11 mouse cellular contexts compared by ENCODE assay signal in genomic region chr1:132125249-132125648, GRCm38 (mm10). TPM values are rescaled to one million over a fixed set of nuclear protein-coding genes. Genes with fewer than 3 reads are reported as not detected.
DNase-seq lines count a peak whose midpoint lies in the region; ATAC-seq and TF ChIP-seq lines count a peak whose summit lies in the region.
"Had no signal": no experiment of that assay in that cellular context is flagged by ENCODE, and none has a peak within 500 bp of the region (broad histone marks: within the 10 kb centered on the region; RNA-seq: fewer than 3 reads in every experiment).

No protein-coding gene starts in this region.

- 0 out of 2 replicates have a peak, but pooled peaks cover 2% of the 10 kb centered on the region for H3K36me3 ChIP-seq in lung, embryonic 14.5 days (ENCODE audit: insufficient read depth)
- no peaks in the 10 kb centered on the region for H3K36me3 ChIP-seq in kidney, embryonic 14.5 days (ENCODE audit: control insufficient read depth, insufficient read depth, low read length)
- H3K36me3 ChIP-seq: forebrain, embryonic 12.5 days; liver, embryonic 12.5 days had no signal

- H3K27me3 ChIP-seq in lung, embryonic 14.5 days (ENCODE audit: insufficient read depth, low read length) = no peaks in the 10 kb centered on the region
- no peaks in the 10 kb centered on the region for H3K27me3 ChIP-seq in kidney, embryonic 14.5 days (ENCODE audit: control insufficient read depth, insufficient read depth, low read length)
- H3K27me3 ChIP-seq: forebrain, embryonic 12.5 days; liver, embryonic 12.5 days had no signal

- ATAC-seq in lung, embryonic 14.5 days (ENCODE audit: insufficient read depth) = peak; percentile 30; the same call in 1 of the 2 replicates
- peak; percentile 69; the same call in 1 of the 2 replicates for ATAC-seq in kidney, embryonic 14.5 days (ENCODE audit: low FRiP score, low TSS enrichment)

- 23% methylated on average over 4 of the region's 4 CpGs for WGBS in lung, embryonic 14.5 days
- 23% methylated on average over 4 of the region's 4 CpGs for WGBS in kidney, embryonic 14.5 days

- intact Hi-C loops in gastrocnemius, postnatal 36 days (cut with DNase I) = no loop called here

- H3K27ac ChIP-seq in lung, embryonic 14.5 days (ENCODE audit: low read depth) = peak overlapping the region; percentile 61; the same call in 1 of the 2 replicates
- H3K27ac ChIP-seq in kidney, embryonic 14.5 days (ENCODE audit: low read depth, low read length) = peak overlapping the region; percentile 78
- H3K27ac ChIP-seq: forebrain, embryonic 12.5 days had no signal

- H3K9ac ChIP-seq in lung, embryonic 14.5 days = no peak overlapping the region
- H3K9ac ChIP-seq in kidney, embryonic 14.5 days (ENCODE audit: low read depth, low read length) = no peak overlapping the region
- H3K9ac ChIP-seq: forebrain, embryonic 12.5 days; liver, embryonic 12.5 days had no signal

- H3K4me1 ChIP-seq in lung, embryonic 14.5 days (ENCODE audit: insufficient read depth) = peaks cover 4% of the 10 kb centered on the region; the same call in 1 of the 2 replicates
- peaks cover 25% of the 10 kb centered on the region for H3K4me1 ChIP-seq in kidney, embryonic 14.5 days (ENCODE audit: control insufficient read depth, insufficient read depth, low read length)

- H3K4me3 ChIP-seq in lung, embryonic 14.5 days (ENCODE audit: low read depth, low read length) = no peak overlapping the region
- no peak overlapping the region for H3K4me3 ChIP-seq in kidney, embryonic 14.5 days (ENCODE audit: low read length)
- H3K4me3 ChIP-seq: forebrain, embryonic 12.5 days; liver, embryonic 12.5 days had no signal

- no peaks in the 10 kb centered on the region for H3K9me3 ChIP-seq in lung, embryonic 14.5 days (ENCODE audit: low read depth, low read length)
- no peaks in the 10 kb centered on the region for H3K9me3 ChIP-seq in kidney, embryonic 14.5 days (ENCODE audit: control insufficient read depth, low read length)
- H3K9me3 ChIP-seq: forebrain, embryonic 12.5 days; liver, embryonic 12.5 days had no signal

- DNase-seq in embryo, embryonic 10 days (ENCODE audit: low spot score) = peak; percentile 49
- DNase-seq in embryo, embryonic 10.5 days (ENCODE audit: low spot score) = no peak
- peak; percentile 76 for DNase-seq in lung, embryonic 14.5 days
- no peak for DNase-seq in lung, postnatal 14 days
- peak; percentile 66 for DNase-seq in mesoderm, embryonic 11.5 days (ENCODE audit: low read depth, low spot score)
- no peak for DNase-seq in gastrocnemius, postnatal 36 days
- DNase-seq in layer of hippocampus, postnatal 25 days (ENCODE audit: extremely low spot score in 1 of 2, low spot score in 1 of 2) = no peak
- DNase-seq: B cell, adult 2 months had no signal

- no peak overlapping the region for H3K4me2 ChIP-seq in lung, embryonic 14.5 days
- H3K4me2 ChIP-seq in kidney, embryonic 14.5 days (replicated peaks; ENCODE audit: low read depth, low read length) = no peak overlapping the region
- H3K4me2 ChIP-seq: forebrain, embryonic 12.5 days; liver, embryonic 12.5 days had no signal

- no peak for TF ChIP-seq CTCF in lung, embryonic 14.5 days (IDR thresholded peaks at IDR 0.05; ENCODE audit: low read depth)

RNA-seq across cellular contexts. Expression of gene Cdk18, which starts 14.2 kb away (rescaled TPM):
- 7.3 and 8.0 TPM in 2 replicates for polyA plus RNA-seq in lung, embryonic 14.5 days (2014; fragmentation: Nextera tagmentation; extraction: Ambion mirVana)
- polyA plus RNA-seq in kidney, embryonic 14.5 days (2014; fragmentation: Nextera tagmentation; extraction: Ambion mirVana) = 6.3 and 6.5 TPM in 2 replicates
- total RNA-seq in gastrocnemius, postnatal 36 days (2021) = 1 to 10 TPM; 2.5 to 4.2 TPM
- 10 to 100 TPM; 24.4 to 25.7 TPM for total RNA-seq in layer of hippocampus, postnatal 25 days (2021)

RNA-seq across cellular contexts. Expression of gene Mfsd4a, which starts 57.4 kb away (rescaled TPM):
- 23.6 and 23.8 TPM in 2 replicates for polyA plus RNA-seq in lung, embryonic 14.5 days (2014; fragmentation: Nextera tagmentation; extraction: Ambion mirVana)
- polyA plus RNA-seq in kidney, embryonic 14.5 days (2014; fragmentation: Nextera tagmentation; extraction: Ambion mirVana) = 5.4 and 19.7 TPM in 2 replicates
- total RNA-seq in gastrocnemius, postnatal 36 days (2021) = 1 to 10 TPM; 3.7 to 3.9 TPM
- total RNA-seq in layer of hippocampus, postnatal 25 days (2021) = 10 to 100 TPM; 61.3 to 72.8 TPM

Comparison
In these comparisons a context has a peak if more than half of its experiments do, and no peak if none do; other contexts are left out.
1. DNase-seq: peak in embryo, embryonic 10 days (single experiment), lung, embryonic 14.5 days (single experiment) and mesoderm, embryonic 11.5 days (single experiment); none in embryo, embryonic 10.5 days (single experiment), lung, postnatal 14 days (single experiment), gastrocnemius, postnatal 36 days (0 of 2) and layer of hippocampus, postnatal 25 days (0 of 2).
2. RNA of gene Cdk18, which starts 14.2 kb away (total RNA-seq): 24.4 to 25.7 TPM in layer of hippocampus, postnatal 25 days; 2.5 to 4.2 TPM in gastrocnemius, postnatal 36 days; every median in the first group is over 4 times any median in the second.
3. RNA of gene Mfsd4a, which starts 57.4 kb away (total RNA-seq): 61.3 to 72.8 TPM in layer of hippocampus, postnatal 25 days; 3.7 to 3.9 TPM in gastrocnemius, postnatal 36 days; every median in the first group is over 10 times any median in the second.